Comparison of ENCODE assay signal across 8 mouse cellular contexts in genomic region chr10:67095798-67096620, GRCm38 (mm10). TPM values are rescaled to one million over a fixed set of nuclear protein-coding genes. Genes with fewer than 3 reads are reported as not detected.
A peak's percentile ranks its signal among the peaks of the same experiment; 100 is the strongest.
DNase-seq lines count a peak whose midpoint lies in the region; ATAC-seq lines count a peak whose summit lies in the region.

TSS of gene Jmjd1c (plus strand) at chr10:67096125.

- H3K9me3 ChIP-seq in hindbrain, embryonic 14.5 days (ENCODE audit: control insufficient read depth, low read length) = no peaks in the 10 kb centered on the region

- peaks cover 41% of the 10 kb centered on the region for H3K4me1 ChIP-seq in hindbrain, embryonic 14.5 days (replicated peaks; ENCODE audit: control insufficient read depth, insufficient read depth, low read length)

- H3K36me3 ChIP-seq in hindbrain, embryonic 14.5 days (replicated peaks; ENCODE audit: control insufficient read depth, insufficient read depth) = no peaks in the 10 kb centered on the region

- peak; percentile 63 for ATAC-seq in common myeloid progenitor, adult 5-6 weeks (replicated peaks; ENCODE audit: low read depth, poor library complexity, severe bottlenecking)
- ATAC-seq in hindbrain, embryonic 14.5 days (ENCODE audit: low FRiP score) = peak; percentile 92

- no peaks in the 10 kb centered on the region for H3K27me3 ChIP-seq in hindbrain, embryonic 14.5 days (ENCODE audit: control insufficient read depth, insufficient read depth, low read length)

- WGBS in hindbrain, embryonic 14.5 days = under 1% methylated on average over 52 of the region's 73 CpGs

- H3K27ac ChIP-seq in hindbrain, embryonic 14.5 days = peak within 1 kb of the TSS; percentile 100

- H3K4me2 ChIP-seq in hindbrain, embryonic 14.5 days (replicated peaks) = peak within 1 kb of the TSS; percentile 66

- H3K9ac ChIP-seq in hindbrain, embryonic 14.5 days = peak within 1 kb of the TSS; percentile 100

- peak; percentile 83 for DNase-seq in adrenal gland, adult 8-10 months
- DNase-seq in gastrocnemius, adult 18-20 months (ENCODE audit: low spot score) = peak; percentile 60
- DNase-seq in hindbrain, embryonic 14.5 days (ENCODE audit: low spot score) = peak; percentile 90
- peak; percentile 74 to 88 for DNase-seq in left cerebral cortex, adult 18-20 months (ENCODE audit: low spot score in 2 of 2)
- peak; percentile 74 for DNase-seq in lung, postnatal 36 days
- DNase-seq in right cerebral cortex, postnatal 10 days (ENCODE audit: low spot score in 2 of 2) = peak; percentile 85 to 90
- no peak for DNase-seq in Muller cell, postnatal 12 days (ENCODE audit: inconsistent ontology term)

- peak within 1 kb of the TSS; percentile 91 for H3K4me3 ChIP-seq in hindbrain, embryonic 14.5 days (replicated peaks; ENCODE audit: low read length)

RNA-seq across cellular contexts. Expression of gene Jmjd1c, which starts in this region (rescaled TPM):
- total RNA-seq in adrenal gland, adult 8-10 months (2022) = 100 to 1,000 TPM in 1 of 4 experiments, 10 to 100 TPM in 3; 54.1 to 103 (median 65.0) TPM
- 134 and 162 TPM in 2 replicates for total RNA-seq in common myeloid progenitor, adult 5-6 weeks (2017)
- total RNA-seq in gastrocnemius, adult 18-20 months (2021) = 10 to 100 TPM; 23.5 to 25.4 TPM
- polyA plus RNA-seq in hindbrain, embryonic 14.5 days (2014; fragmentation: Nextera tagmentation; extraction: Ambion mirVana) = 41.7 and 59.5 TPM in 2 replicates
- 10 to 100 TPM; 75.9 to 85.6 TPM for total RNA-seq in left cerebral cortex, adult 18-20 months (2021)
